Mouse (Mus musculus) megakaryocyte, embryonic 14.5 days (primary cell): Measurements from ENCODE around the gene Clec16a.

Experiments used
- FLI1 ChIP-seq: IDR thresholded peaks from 2 replicates; pipeline ENCODE4 v1.6.1; 2012; ENCODE audit warnings: low read length, inconsistent platforms, mixed read lengths
- GATA1 ChIP-seq: IDR thresholded peaks from 3 replicates; pipeline ENCODE4 v1.6.1; 2012; ENCODE audit warnings: mixed read lengths, low read length, inconsistent platforms, borderline replicate concordance

GRCm38 (mm10) chr16:10544995-10545622 lies at the start of gene Clec16a:
- TF ChIP-seq GATA1 (no peak), FLI1 (no peak)
